Mouse (Mus musculus): ENCODE results near the gene Smc4. TPM values are rescaled to one million over a fixed set of nuclear protein-coding genes. Genes with fewer than 3 reads are reported as not detected.
A peak's percentile ranks its signal among the peaks of the same experiment; 100 is the strongest.

The Smc4 gene
- polyA plus RNA-seq, 1 experiment from 2014 or later, result 121 TPM

DNA sequence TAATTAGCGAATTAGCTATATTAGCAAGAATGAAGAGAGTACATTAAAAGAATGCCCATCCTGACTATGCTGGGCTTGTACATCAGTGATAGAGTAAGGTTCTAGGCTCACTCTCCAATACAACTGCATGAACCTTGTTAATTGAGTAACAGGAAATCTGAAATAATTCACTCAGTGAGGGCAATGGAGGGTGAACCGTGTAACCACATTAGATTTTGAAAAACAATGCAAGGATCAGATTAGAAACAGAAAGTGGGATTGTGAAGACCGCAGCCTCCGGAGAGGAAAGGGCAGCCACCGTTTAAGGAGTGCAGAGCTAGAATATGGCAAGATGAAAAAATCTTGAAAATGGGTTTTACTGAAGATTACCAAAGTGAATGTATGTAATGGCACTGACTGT lies 36.8 kb downstream of the Smc4 start:
- Histone ChIP-seq H3K27me3 (replicated peaks; ENCODE audit: control insufficient read depth, insufficient read depth, low read length) (no peaks in the 10 kb centered on the region), H3K36me3 (ENCODE audit: control insufficient read depth, insufficient read depth, low read length) (no peaks in the 10 kb centered on the region), H3K4me1 (ENCODE audit: control insufficient read depth, insufficient read depth, low read length) (peaks cover 14% of the 10 kb centered on the region), H3K9ac (ENCODE audit: low read depth, low read length) (no peak overlapping the region), H3K4me2 (ENCODE audit: low read depth, low read length) (peak overlapping the region; percentile 30), H3K9me3 (ENCODE audit: control insufficient read depth, low read length) (no peaks in the 10 kb centered on the region), H3K4me3 (ENCODE audit: low read length) (peak overlapping the region; percentile 13; the same call in 1 of the 2 replicates), H3K27ac (ENCODE audit: low read length) (no peak overlapping the region)
- 61% methylated on average over 5 of the region's 5 CpGs for WGBS
- no peak for ATAC-seq

DNA sequence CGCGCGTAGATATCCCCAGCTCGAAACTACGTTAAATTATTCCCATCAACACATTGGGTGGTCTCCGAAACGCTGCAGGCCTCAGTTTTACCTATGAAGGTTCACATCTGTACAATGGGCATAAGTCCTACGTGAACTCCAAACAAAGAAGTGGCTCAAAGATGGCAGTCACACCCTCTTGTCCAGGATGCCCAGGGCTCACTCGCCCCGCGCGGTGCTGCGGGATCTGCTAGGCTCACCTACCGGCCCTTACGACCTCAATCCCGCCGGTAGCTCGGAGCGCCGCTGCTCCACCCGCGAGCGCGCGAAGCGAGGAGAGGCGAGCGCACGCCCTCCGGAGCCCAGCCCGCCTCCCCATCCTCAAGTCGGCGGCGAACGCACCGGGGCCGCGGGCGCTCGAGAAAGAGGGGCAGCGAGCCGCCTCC lies 39.6 kb downstream of the Smc4 start:
- peak overlapping the region; percentile 89 for H3K9ac ChIP-seq (ENCODE audit: low read depth, low read length)
- H3K27ac ChIP-seq (ENCODE audit: low read length), result peak overlapping the region; percentile 88
- no peaks in the 10 kb centered on the region for H3K36me3 ChIP-seq (ENCODE audit: control insufficient read depth, insufficient read depth, low read length)
- no peaks in the 10 kb centered on the region for H3K27me3 ChIP-seq (replicated peaks; ENCODE audit: control insufficient read depth, insufficient read depth, low read length)
- no peaks in the 10 kb centered on the region for H3K9me3 ChIP-seq (ENCODE audit: control insufficient read depth, low read length)
- peak; percentile 71 for ATAC-seq
- H3K4me3 ChIP-seq (ENCODE audit: low read length), result peak overlapping the region; percentile 90
- WGBS, result under 1% methylated on average over 40 of the region's 42 CpGs
- H3K4me1 ChIP-seq (ENCODE audit: control insufficient read depth, insufficient read depth, low read length), result peaks cover 14% of the 10 kb centered on the region
- peak overlapping the region; percentile 62 for H3K4me2 ChIP-seq (ENCODE audit: low read depth, low read length)

DNA sequence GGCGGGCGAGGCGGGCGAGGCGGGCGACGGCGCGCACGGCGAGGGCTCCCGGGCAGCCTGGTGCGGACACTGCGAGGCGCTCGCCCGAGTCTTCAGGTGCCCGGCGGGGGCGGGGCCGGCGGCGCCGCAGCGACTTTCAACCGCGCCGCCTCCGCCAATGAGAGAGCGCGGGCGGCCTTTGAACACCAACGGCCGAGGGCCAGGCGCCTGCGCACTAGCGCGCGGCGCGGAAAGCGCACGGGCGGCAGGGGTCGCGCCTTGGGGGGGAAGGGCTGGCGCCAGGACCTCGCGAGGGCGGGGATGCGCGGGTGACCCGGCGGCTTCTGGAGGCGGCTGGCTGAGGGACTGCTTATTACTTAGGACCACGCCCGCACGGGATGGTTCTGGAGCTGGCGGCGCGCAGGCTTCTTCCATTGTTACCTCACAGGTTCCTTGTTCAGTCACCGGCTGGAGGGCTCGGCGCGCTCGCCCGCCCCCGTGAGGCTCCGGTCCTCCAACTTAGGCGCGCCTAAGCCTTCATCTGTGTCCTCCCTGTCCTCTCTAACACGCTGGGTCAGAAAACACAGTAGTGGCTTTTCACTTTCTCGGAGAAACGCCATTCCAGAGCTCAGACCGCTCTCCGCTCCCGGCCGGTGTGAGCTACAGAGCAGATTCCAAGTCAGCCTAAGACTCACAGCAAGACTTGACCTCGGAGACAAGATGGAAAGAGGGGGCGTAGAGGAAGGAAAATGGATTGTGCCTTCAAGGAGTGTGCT lies 40.3 kb downstream of the Smc4 start, which contains the start of gene Trim59:
Gene Trim59, minus strand, starts transcription at position 111 of the 755 bp plus-strand sequence.
- H3K4me2 ChIP-seq (ENCODE audit: low read depth, low read length), result peak within 1 kb of the TSS; percentile 78
- peaks cover 14% of the 10 kb centered on the region for H3K4me1 ChIP-seq (ENCODE audit: control insufficient read depth, insufficient read depth, low read length)
- H3K36me3 ChIP-seq (ENCODE audit: control insufficient read depth, insufficient read depth, low read length), result no peaks in the 10 kb centered on the region
- ATAC-seq, result peak; percentile 96
- H3K9me3 ChIP-seq (ENCODE audit: control insufficient read depth, low read length), result no peaks in the 10 kb centered on the region
- H3K9ac ChIP-seq (ENCODE audit: low read depth, low read length), result peak within 1 kb of the TSS; percentile 89
- WGBS, result under 1% methylated on average over 80 of the region's 80 CpGs
- no peaks in the 10 kb centered on the region for H3K27me3 ChIP-seq (replicated peaks; ENCODE audit: control insufficient read depth, insufficient read depth, low read length)
- peak within 1 kb of the TSS; percentile 91 for H3K27ac ChIP-seq (ENCODE audit: low read length)
- peak within 1 kb of the TSS; percentile 90 for H3K4me3 ChIP-seq (ENCODE audit: low read length)

DNA sequence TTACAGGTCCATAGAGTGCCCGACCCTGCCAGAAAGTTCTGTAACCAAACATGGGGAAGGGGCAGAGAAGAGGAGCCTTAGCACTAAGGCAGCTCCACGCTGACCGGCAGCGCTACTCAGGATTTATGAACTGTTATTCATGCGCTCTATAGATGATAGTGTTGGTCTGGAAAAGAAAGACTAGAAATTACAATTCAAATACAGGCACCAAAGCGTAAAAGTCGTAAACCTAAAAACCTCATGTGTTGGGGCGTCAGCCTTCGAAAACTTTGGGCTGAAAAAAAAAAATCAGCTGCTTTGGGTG lies 40.8 kb downstream of the Smc4 start:
- Histone ChIP-seq H3K36me3 (ENCODE audit: control insufficient read depth, insufficient read depth, low read length) (no peaks in the 10 kb centered on the region), H3K27me3 (replicated peaks; ENCODE audit: control insufficient read depth, insufficient read depth, low read length) (no peaks in the 10 kb centered on the region), H3K9me3 (ENCODE audit: control insufficient read depth, low read length) (no peaks in the 10 kb centered on the region), H3K4me1 (ENCODE audit: control insufficient read depth, insufficient read depth, low read length) (peaks cover 14% of the 10 kb centered on the region), H3K27ac (ENCODE audit: low read length) (peak overlapping the region; percentile 91), H3K9ac (ENCODE audit: low read depth, low read length) (peak overlapping the region; percentile 89), H3K4me3 (ENCODE audit: low read length) (peak overlapping the region; percentile 90), H3K4me2 (ENCODE audit: low read depth, low read length) (peak overlapping the region; percentile 78)
- ATAC-seq, result peak; percentile 24
- WGBS, result 4% methylated on average over 9 of the region's 9 CpGs

DNA sequence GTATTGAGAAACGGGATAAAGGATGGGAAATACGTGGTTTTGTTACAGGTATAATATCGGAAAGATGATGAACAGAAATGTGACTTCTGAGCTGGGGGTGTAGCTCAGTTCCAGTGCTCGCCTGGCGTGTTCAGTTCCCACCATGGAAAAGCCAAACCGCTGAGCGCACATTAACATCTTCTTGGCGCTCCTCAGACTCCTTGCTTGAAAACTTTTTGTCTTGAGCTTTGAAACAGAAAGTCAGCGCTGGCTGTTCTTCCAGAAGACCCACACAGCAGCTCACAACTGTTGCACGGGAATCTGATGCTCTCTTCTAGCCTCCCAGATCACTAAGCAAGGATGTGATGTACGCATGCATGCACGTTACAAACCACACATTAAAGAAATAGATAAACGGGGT lies 41.2 kb downstream of the Smc4 start:
- peaks cover 14% of the 10 kb centered on the region for H3K4me1 ChIP-seq (ENCODE audit: control insufficient read depth, insufficient read depth, low read length)
- peak overlapping the region; percentile 90 for H3K4me3 ChIP-seq (ENCODE audit: low read length)
- no peak overlapping the region for H3K27ac ChIP-seq (ENCODE audit: low read length)
- ATAC-seq, result no peak
- H3K27me3 ChIP-seq (replicated peaks; ENCODE audit: control insufficient read depth, insufficient read depth, low read length), result no peaks in the 10 kb centered on the region
- H3K4me2 ChIP-seq (ENCODE audit: low read depth, low read length), result peak overlapping the region; percentile 78
- no peaks in the 10 kb centered on the region for H3K9me3 ChIP-seq (ENCODE audit: control insufficient read depth, low read length)
- H3K9ac ChIP-seq (ENCODE audit: low read depth, low read length), result peak overlapping the region; percentile 89
- H3K36me3 ChIP-seq (ENCODE audit: control insufficient read depth, insufficient read depth, low read length), result no peaks in the 10 kb centered on the region
- whole genome bisulfite sequencing, result 28% methylated on average over 13 of the region's 13 CpGs

DNA sequence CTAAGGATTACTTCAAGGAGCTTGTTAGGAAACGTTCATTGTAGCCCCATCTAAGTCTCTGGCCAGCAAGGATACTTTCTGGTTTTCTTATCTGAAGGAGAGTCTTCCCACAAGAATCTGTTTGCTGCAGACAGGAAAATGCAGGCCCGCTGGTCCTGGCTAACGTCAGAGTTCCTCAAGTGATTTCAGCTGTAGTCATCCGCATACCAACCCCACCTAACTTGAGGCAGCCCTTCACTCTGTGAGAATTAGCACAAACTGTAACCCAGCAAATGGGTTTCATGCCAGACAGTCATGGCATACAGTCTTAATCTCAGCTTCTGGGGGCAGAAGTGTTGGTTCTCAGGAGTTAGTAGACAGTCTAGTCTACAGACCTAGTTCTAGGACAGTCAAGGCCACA lies 42.0 kb downstream of the Smc4 start:
- H3K36me3 ChIP-seq (ENCODE audit: control insufficient read depth, insufficient read depth, low read length), result no peaks in the 10 kb centered on the region
- H3K9me3 ChIP-seq (ENCODE audit: control insufficient read depth, low read length), result no peaks in the 10 kb centered on the region
- no peaks in the 10 kb centered on the region for H3K27me3 ChIP-seq (replicated peaks; ENCODE audit: control insufficient read depth, insufficient read depth, low read length)
- peaks cover 12% of the 10 kb centered on the region for H3K4me1 ChIP-seq (ENCODE audit: control insufficient read depth, insufficient read depth, low read length)
- H3K9ac ChIP-seq (ENCODE audit: low read depth, low read length), result no peak overlapping the region
- no peak overlapping the region for H3K4me2 ChIP-seq (ENCODE audit: low read depth, low read length)
- 57% methylated on average over 4 of the region's 4 CpGs for WGBS
- no peak overlapping the region for H3K27ac ChIP-seq (ENCODE audit: low read length)
- H3K4me3 ChIP-seq (ENCODE audit: low read length), result no peak overlapping the region
- no peak for ATAC-seq

DNA sequence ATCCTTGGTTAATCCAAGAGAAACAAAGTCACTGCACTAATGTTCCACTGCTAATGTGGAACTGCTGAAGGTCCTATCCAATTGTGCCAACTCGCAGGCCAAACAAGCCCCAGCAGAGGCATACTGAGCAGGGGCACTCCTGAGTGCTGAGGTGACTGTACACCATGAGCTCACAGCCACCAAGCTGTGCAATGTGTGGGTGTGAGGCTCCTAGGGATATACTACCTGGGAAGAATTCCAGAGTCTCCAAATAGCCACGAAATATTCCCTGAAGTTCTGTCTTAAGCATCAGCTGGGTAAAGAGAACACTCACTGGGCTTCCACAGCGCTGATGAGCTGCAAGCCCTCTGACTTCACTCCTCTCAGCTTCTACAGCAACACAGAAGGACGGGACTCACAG lies 43.1 kb downstream of the Smc4 start:
- H3K27me3 ChIP-seq (replicated peaks; ENCODE audit: control insufficient read depth, insufficient read depth, low read length), result no peaks in the 10 kb centered on the region
- no peaks in the 10 kb centered on the region for H3K9me3 ChIP-seq (ENCODE audit: control insufficient read depth, low read length)
- H3K9ac ChIP-seq (ENCODE audit: low read depth, low read length), result no peak overlapping the region
- 86% methylated on average over 4 of the region's 4 CpGs for WGBS
- ATAC-seq, result no peak
- H3K4me3 ChIP-seq (ENCODE audit: low read length), result no peak overlapping the region
- no peak overlapping the region for H3K27ac ChIP-seq (ENCODE audit: low read length)
- no peaks in the 10 kb centered on the region for H3K36me3 ChIP-seq (ENCODE audit: control insufficient read depth, insufficient read depth, low read length)
- H3K4me1 ChIP-seq (ENCODE audit: control insufficient read depth, insufficient read depth, low read length), result peaks cover 9% of the 10 kb centered on the region
- no peak overlapping the region for H3K4me2 ChIP-seq (ENCODE audit: low read depth, low read length)

DNA sequence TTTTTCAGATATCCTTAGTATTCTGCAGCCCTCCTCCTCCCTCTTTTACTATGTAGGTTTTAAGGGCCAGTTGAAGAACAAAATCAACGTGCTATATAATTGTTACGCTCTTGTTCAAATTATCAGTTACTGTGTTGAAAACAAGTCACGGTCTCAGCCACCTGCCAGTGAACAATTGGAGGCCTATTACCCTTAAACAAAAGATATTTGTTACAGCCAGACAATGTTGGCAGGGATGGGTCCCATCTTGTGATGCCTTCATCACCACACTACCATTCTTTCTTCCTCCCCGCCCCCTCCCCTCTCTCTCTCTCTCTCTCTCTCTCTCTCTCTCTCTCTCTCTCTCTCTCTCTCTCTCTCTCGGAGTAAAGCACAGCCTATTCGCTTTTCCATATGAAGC lies 44.5 kb downstream of the Smc4 start:
- 87% methylated on average over 6 of the region's 6 CpGs for WGBS
- H3K9ac ChIP-seq (ENCODE audit: low read depth, low read length), result no peak overlapping the region

DNA sequence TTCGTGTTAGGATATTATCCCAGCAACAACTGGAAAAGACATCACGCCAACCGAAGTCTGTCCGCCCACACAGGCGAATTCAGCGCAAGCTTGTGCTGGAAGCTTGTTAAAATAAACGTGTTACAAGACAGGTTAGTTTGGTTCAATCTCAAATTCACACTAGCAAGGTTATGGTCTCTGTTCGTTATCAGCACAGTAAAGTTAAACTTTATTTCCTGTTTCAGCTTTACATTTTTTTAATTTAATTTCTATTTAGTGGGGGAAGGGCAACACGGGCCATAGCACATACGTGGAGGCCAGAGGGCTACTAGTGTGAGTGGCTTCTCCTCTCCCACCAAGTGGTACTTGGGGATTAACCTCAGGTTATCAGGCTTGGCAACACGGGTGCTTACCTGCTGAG lies 47.4 kb downstream of the Smc4 start:
- no peak overlapping the region for H3K27ac ChIP-seq (ENCODE audit: low read length)
- H3K4me2 ChIP-seq (ENCODE audit: low read depth, low read length), result no peak overlapping the region
- H3K36me3 ChIP-seq (ENCODE audit: control insufficient read depth, insufficient read depth, low read length), result no peaks in the 10 kb centered on the region
- H3K4me3 ChIP-seq (ENCODE audit: low read length), result no peak overlapping the region
- ATAC-seq, result no peak
- H3K27me3 ChIP-seq (replicated peaks; ENCODE audit: control insufficient read depth, insufficient read depth, low read length), result no peaks in the 10 kb centered on the region
- H3K4me1 ChIP-seq (ENCODE audit: control insufficient read depth, insufficient read depth, low read length), result no peaks in the 10 kb centered on the region
- WGBS, result 88% methylated on average over 11 of the region's 11 CpGs
- no peak overlapping the region for H3K9ac ChIP-seq (ENCODE audit: low read depth, low read length)
- H3K9me3 ChIP-seq (ENCODE audit: control insufficient read depth, low read length), result no peaks in the 10 kb centered on the region

More for the DNA sequence above, 44.5 kb downstream of the Smc4 start:
- no peaks in the 10 kb centered on the region for H3K9me3 ChIP-seq (ENCODE audit: control insufficient read depth, low read length)
- no peaks in the 10 kb centered on the region for H3K36me3 ChIP-seq (ENCODE audit: control insufficient read depth, insufficient read depth, low read length)
- no peaks in the 10 kb centered on the region for H3K27me3 ChIP-seq (replicated peaks; ENCODE audit: control insufficient read depth, insufficient read depth, low read length)
- H3K4me3 ChIP-seq (ENCODE audit: low read length), result no peak overlapping the region
- H3K4me1 ChIP-seq (ENCODE audit: control insufficient read depth, insufficient read depth, low read length), result peaks cover 6% of the 10 kb centered on the region
- ATAC-seq, result no peak
- no peak overlapping the region for H3K4me2 ChIP-seq (ENCODE audit: low read depth, low read length)
- no peak overlapping the region for H3K27ac ChIP-seq (ENCODE audit: low read length)
